Mouse (Mus musculus): ENCODE data around the gene Vdac2.
A peak's percentile ranks its signal among the peaks of the same experiment; 100 is the strongest.

DNA sequence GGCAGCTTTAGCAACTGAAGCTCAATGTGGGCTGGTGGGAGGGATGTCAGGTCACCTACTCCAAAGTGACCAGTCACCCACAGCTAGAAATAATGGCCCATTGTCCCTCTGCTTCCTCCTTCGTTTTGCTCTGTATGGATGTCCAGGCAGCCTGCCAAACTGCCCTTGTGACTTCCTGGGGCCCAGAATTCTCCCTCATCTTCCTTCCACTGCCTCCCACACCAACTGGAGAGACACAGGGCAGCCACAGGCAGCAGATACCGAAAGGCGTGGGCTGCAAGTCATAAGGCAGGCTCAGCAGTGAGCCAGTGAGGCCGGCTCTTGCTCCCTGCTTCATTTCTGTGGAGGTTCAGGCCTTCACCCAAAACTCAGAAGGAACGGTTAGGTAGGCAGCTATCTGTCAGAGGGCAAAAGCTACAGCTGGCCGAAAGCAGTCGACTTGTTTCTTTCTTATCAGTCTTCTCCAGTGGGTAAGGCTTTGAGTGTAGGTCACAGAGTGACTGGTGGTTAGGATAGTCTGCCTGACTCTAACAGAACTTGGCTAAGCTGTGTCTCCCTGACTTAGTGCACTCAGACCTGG is 2.2 kb upstream of the Vdac2 start:
- TF ChIP-seq EP300 (IDR thresholded peaks at IDR 0.05; ENCODE audit: low read depth), result peak; percentile 90
- no peak for TF ChIP-seq CTCF (IDR thresholded peaks at IDR 0.05; ENCODE audit: low read depth)
